Mouse (Mus musculus): ENCODE measurements at regions not wholly inside any gene's neighbourhood (a gene's known extent, or its start where the extent isn't known, plus 50 kb on each side); places are given as distances from the start of the nearest gene placed in this dataset.

DNA sequence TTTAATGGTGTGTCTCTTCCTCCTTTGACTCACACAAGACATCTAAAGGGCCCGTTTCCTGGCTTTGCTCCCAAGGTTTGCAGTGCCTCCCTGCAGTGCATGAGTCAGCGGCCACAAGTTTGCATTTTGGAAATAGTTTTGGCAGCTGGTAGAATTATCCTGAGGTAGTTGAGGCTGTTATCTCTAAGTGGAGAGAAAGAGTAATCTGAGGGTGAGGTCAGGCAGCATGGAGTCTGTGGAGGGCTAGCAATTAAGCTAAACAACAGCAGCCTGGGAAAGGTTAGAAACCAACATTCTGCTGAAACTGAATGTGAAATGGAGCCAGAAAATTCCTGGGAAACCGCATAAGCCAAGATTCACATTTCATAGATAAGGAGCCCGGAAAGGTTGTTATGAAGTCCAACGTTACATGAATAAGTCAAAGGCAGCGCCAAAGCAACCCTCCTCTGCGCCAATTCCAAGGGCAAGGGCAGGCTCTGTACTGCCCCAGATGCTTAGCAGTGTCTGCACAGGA lies 318.5 kb downstream of the Dchs2 start:
- no peak for TF ChIP-seq CTCF (IDR thresholded peaks at IDR 0.05; ENCODE audit: borderline replicate concordance, extremely low read depth, insufficient read depth, insufficient read length)
- no peak for TF ChIP-seq POLR2A (IDR thresholded peaks at IDR 0.05; ENCODE audit: borderline replicate concordance, extremely low read depth, insufficient read depth, insufficient read length, poor library complexity, severe bottlenecking)
